Mouse (Mus musculus) lung, embryonic 16.5 days (tissue): ENCODE data around the gene Pnkp. TPM values are rescaled to one million over a fixed set of nuclear protein-coding genes. Genes with fewer than 3 reads are reported as not detected.

Experiments
- ATAC-seq: fragments of 200-750 bp; cut with Nextera tagmentation; 2 replicates; pipeline ENCODE4 v1.8.0; 2017; ENCODE audit warnings: low read depth, mild to moderate bottlenecking, moderate library complexity
- H3K27ac ChIP-seq: fragments of 300-500 bp; sonication (generic); 2 replicates; pipeline ENCODE4 v1.5.1; 2014; ENCODE audit warnings: mild to moderate bottlenecking, control low read depth, low read length
- H3K27me3 ChIP-seq: fragments of 300-500 bp; sonication (generic); 2 replicates; pipeline ENCODE4 v1.6.1; 2014; ENCODE audit warnings: low read depth, low read length, mixed read lengths; ENCODE audit not compliant: control insufficient read depth, insufficient read depth
- H3K36me3 ChIP-seq: fragments of 300-500 bp; sonication (generic); 2 replicates; pipeline ENCODE4 v1.6.1; 2014; ENCODE audit warnings: low read length; ENCODE audit not compliant: control insufficient read depth, insufficient read depth
- H3K4me1 ChIP-seq: fragments of 300-500 bp; sonication (generic); replicated peaks from 2 replicates; pipeline ENCODE4 v1.6.1; 2014; ENCODE audit warnings: low read length, mixed read lengths; ENCODE audit not compliant: control insufficient read depth, insufficient read depth
- H3K4me2 ChIP-seq: fragments of 300-500 bp; sonication (generic); 2 replicates; pipeline ENCODE4 v1.6.1; 2014; ENCODE audit warnings: low read depth, low read length, control low read depth
- H3K4me3 ChIP-seq: fragments of 300-500 bp; sonication (generic); 2 replicates; pipeline ENCODE4 v1.5.1; 2014; ENCODE audit warnings: mild to moderate bottlenecking, low read length, control low read depth
- H3K9ac ChIP-seq: fragments of 300-500 bp; sonication (generic); 2 replicates; pipeline ENCODE4 v1.6.1; 2014; ENCODE audit warnings: low read length, control low read depth
- H3K9me3 ChIP-seq: fragments of 300-500 bp; sonication (generic); 2 replicates; pipeline ENCODE4 v1.6.1; 2016; ENCODE audit warnings: low read length; ENCODE audit not compliant: control insufficient read depth
- WGBS: fragments of 180-500 bp; shearing (Covaris S2); extraction: QIAGEN DNeasy Blood & Tissue Kit; methylation state at CpG from one replicate; pipeline ENCODE4 v1.1.7; 2014; 5-methylcytosine and 5-hydroxymethylcytosine counted together
- polyA plus RNA-seq: library from polyadenylated mRNA; unstranded; fragments of >200 nt; fragmentation: Nextera tagmentation; extraction: Ambion mirVana; gene quantifications from 2 replicates; pipeline ENCODE4 v1.2.1, GENCODE M21; 2015

The Pnkp gene
- polyA plus RNA-seq, 1 experiment from 2014 or later: 38.0 TPM

GRCm38 (mm10) chr7:44849416-44850111, 7.4 kb upstream of the Pnkp start:
- H3K4me2 ChIP-seq: peak overlapping the region; percentile 69
- peaks cover 24% of the 10 kb centered on the region for H3K36me3 ChIP-seq
- H3K4me3 ChIP-seq: peak overlapping the region; percentile 86
- peaks cover 27% of the 10 kb centered on the region for H3K4me1 ChIP-seq
- ATAC-seq: peak; percentile 72
- H3K27ac ChIP-seq: peak overlapping the region; percentile 99
- WGBS: 0% methylated on average over 41 of the region's 41 CpGs
- no peaks in the 10 kb centered on the region for H3K9me3 ChIP-seq
- no peaks in the 10 kb centered on the region for H3K27me3 ChIP-seq
- H3K9ac ChIP-seq: peak overlapping the region; percentile 96

DNA sequence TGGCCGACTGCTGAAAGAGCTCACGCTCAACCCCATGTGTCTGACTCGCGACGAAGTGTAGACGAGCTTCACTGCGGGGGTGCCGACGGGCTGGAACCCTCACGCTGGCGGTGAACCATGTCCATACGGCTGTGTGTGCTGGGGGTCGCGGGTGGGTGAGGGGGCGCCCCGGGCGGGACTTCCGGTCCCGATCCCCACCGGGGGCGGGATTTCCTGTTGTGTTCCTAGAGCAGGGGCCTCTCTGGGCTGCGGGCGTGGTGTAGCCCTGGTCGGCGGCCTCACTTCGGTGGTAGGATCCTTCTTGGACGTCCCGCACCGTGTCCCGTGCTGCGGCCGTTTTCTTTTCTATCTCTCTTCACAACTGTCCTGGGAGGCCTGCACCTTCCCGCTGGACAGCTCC, 6.8 kb upstream of the Pnkp start:
- Histone ChIP-seq H3K36me3 (peaks cover 18% of the 10 kb centered on the region), H3K9ac (peak overlapping the region; percentile 96), H3K4me2 (peak overlapping the region; percentile 69), H3K4me3 (peak overlapping the region; percentile 86), H3K4me1 (peaks cover 32% of the 10 kb centered on the region), H3K9me3 (no peaks in the 10 kb centered on the region), H3K27me3 (no peaks in the 10 kb centered on the region), H3K27ac (peak overlapping the region; percentile 99)
- WGBS: 2% methylated on average over 31 of the region's 33 CpGs
- peak; percentile 37 for ATAC-seq

DNA sequence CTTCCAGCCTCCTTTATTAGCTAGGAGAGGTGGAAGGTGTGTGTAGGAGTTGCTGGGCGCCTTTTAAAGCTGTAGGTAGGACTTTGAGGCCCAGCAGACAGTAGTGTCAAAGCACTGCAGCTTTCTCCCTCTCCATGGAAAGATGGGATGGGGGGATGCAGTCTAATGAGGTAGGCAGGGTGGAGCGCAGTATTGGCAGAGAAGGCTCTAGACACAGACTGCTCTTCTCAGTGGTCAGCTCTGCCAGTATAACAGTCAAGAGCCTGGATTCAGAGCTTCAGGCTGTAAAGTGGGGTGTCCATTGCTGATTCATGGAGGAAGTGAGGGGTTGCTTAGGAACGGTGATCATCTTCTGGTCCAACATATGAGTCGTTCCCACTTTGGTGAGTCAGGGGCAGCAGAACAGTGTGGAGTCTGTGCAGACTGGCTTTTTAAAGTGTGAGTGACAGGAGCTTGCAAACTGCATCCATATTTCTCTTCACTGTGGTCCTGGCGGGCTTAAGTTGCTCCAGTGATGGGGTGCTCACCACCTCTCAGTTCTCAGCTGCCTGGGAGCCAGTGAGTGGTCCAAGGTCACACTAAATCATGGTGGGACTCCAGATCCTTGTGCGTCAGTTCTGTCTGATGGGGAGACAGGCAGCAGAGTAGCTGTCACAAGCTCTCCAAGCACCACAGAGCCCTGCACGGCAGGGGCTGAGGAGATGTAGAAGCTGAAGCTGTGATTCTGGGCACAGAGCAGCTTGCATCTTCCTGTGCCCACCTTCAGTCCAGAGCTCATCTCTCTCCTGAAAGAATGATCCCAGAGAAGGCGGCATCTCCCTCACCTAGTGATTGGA, 5.9 kb upstream of the Pnkp start:
- H3K27ac ChIP-seq: peak overlapping the region; percentile 99
- ATAC-seq: no peak
- peak overlapping the region; percentile 86 for H3K4me3 ChIP-seq
- H3K4me2 ChIP-seq: peak overlapping the region; percentile 69
- no peaks in the 10 kb centered on the region for H3K27me3 ChIP-seq
- 71% methylated on average over 8 of the region's 8 CpGs for WGBS
- H3K9me3 ChIP-seq: no peaks in the 10 kb centered on the region
- H3K4me1 ChIP-seq: peaks cover 35% of the 10 kb centered on the region
- H3K9ac ChIP-seq: peak overlapping the region; percentile 96
- peaks cover 11% of the 10 kb centered on the region for H3K36me3 ChIP-seq

DNA sequence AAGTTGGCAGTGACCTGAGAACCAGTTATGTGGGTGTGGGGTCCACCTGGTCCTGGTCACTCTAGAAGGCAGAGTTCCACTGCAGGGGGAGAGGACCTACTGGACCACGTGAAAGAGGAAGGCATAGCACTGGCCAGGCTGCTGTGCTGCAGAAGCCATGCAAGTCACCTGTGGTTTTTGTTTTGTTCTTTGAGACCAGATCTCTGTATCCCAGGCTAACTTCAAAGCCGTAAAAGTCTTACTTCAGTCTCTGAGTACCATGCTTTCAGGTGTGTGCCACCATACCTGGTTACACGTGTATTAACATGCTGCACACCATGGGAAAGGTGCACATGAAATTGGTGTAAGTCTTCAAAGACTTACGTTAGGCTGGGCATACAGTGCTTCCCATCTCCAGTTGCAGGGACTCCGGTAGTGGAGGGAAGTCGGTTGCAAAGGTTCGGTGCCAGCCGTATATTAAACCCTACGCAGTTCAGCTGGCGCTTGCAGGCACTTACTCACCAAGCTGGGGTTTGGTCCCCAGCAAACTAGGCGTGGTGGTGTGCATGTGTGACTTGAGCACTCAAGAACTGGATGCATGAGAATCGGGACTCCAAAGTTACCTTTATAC, 5.2 kb upstream of the Pnkp start:
- H3K4me3 ChIP-seq: no peak overlapping the region
- no peak overlapping the region for H3K4me2 ChIP-seq
- H3K9ac ChIP-seq: no peak overlapping the region

GRCm38 (mm10) chr7:44852259-44853027, 4.5 kb upstream of the Pnkp start:
- Histone ChIP-seq H3K4me2 (no peak overlapping the region), H3K27me3 (no peaks in the 10 kb centered on the region), H3K4me1 (peaks cover 40% of the 10 kb centered on the region), H3K9ac (no peak overlapping the region), H3K27ac (no peak overlapping the region), H3K36me3 (peaks cover 5% of the 10 kb centered on the region; the same call in 1 of the 2 replicates), H3K9me3 (no peaks in the 10 kb centered on the region), H3K4me3 (no peak overlapping the region)
- WGBS: 89% methylated on average over 30 of the region's 36 CpGs
- ATAC-seq: no peak

More for the DNA sequence above, 5.2 kb upstream of the Pnkp start:
- Histone ChIP-seq H3K9me3 (no peaks in the 10 kb centered on the region), H3K27me3 (no peaks in the 10 kb centered on the region), H3K27ac (no peak overlapping the region), H3K4me1 (peaks cover 41% of the 10 kb centered on the region), H3K36me3 (peaks cover 5% of the 10 kb centered on the region)
- WGBS: 88% methylated on average over 12 of the region's 12 CpGs
- no peak for ATAC-seq

GRCm38 (mm10) chr7:44853065-44853464, 3.9 kb upstream of the Pnkp start:
- 85% methylated on average over 2 of the region's 2 CpGs for WGBS
- no peak for ATAC-seq
- Histone ChIP-seq H3K9me3 (no peaks in the 10 kb centered on the region), H3K36me3 (peaks cover 5% of the 10 kb centered on the region; the same call in 1 of the 2 replicates), H3K4me2 (no peak overlapping the region), H3K4me1 (peaks cover 38% of the 10 kb centered on the region), H3K9ac (no peak overlapping the region; the same call in 1 of the 2 replicates), H3K4me3 (no peak overlapping the region), H3K27ac (no peak overlapping the region), H3K27me3 (no peaks in the 10 kb centered on the region)

DNA sequence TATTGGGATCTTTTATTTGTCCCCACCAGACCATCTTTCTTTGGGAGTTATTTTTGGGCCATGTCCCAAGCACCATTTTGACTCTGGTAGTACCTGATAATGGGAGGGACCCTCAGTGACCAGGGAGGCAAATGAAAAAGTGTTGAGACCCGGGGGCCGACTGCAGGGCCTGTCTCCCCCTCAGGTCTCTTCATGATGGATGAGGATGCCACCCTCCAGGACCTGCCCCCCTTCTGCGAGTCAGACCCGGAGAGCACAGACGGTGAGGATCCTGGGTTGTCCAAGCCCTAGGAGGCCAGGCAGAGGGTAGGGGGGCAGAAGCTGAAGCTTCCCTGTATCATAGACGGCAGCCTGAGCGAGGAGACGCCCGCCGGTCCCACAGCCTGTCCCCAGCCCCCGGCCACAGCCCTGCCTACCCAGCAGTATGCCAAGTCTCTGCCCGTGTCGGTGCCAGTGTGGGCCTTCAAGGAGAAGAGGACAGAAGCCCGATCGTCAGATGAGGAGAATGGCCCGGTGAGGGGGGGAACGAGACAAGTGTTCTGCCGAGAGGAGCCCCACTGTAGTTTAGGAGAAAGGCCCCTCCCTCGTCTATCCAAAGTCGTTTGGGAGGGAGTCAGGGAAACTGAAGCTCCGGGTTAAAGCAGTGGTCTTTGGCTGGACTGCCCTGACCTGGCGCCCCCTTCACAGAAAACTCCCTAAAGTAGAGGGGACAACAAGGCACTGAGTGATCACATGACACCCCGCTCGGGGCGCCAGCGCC, 3.2 kb upstream of the Pnkp start:
- Histone ChIP-seq H3K4me1 (peaks cover 42% of the 10 kb centered on the region), H3K4me2 (peak overlapping the region; percentile 87), H3K36me3 (peaks cover 5% of the 10 kb centered on the region; the same call in 1 of the 2 replicates), H3K9ac (peak overlapping the region; percentile 74), H3K4me3 (peak overlapping the region; percentile 59), H3K27me3 (no peaks in the 10 kb centered on the region), H3K27ac (peak overlapping the region; percentile 98), H3K9me3 (no peaks in the 10 kb centered on the region)
- ATAC-seq: no peak
- 20% methylated on average over 26 of the region's 26 CpGs for WGBS

DNA sequence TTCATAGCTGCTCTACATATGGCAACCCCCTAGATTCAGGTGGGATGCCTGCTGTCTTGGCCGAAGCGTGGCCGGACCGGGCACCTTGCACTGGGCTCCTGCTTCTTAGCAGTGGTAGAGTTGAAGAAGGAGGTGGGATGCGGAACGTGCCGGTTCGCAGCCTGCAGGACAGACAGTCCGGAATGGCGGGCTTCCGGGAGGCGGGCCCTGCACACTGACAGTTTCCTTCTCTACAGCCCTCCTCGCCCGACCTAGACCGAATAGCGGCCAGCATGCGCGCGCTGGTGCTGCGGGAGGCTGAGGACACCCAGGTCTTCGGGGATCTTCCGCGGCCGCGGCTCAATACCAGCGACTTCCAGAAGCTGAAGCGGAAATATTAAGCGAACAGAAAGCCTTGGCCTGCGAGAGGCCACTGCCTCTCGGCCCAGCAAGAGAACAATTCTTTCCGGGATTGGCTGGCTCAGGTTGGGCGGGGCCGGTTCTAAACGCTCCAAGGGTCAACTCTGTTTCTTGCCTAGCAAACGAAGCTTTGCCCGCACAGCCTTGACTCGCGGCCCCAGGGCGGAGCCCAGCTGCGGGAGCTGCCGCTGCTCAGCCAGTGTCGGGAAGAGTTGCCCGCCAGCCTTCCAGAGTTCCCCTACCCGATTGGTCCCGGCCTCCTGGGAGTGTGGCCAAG, 2.4 kb upstream of the Pnkp start:
- H3K9ac ChIP-seq: peak overlapping the region; percentile 74
- H3K9me3 ChIP-seq: no peaks in the 10 kb centered on the region
- peaks cover 42% of the 10 kb centered on the region for H3K4me1 ChIP-seq
- H3K36me3 ChIP-seq: peaks cover 5% of the 10 kb centered on the region; the same call in 1 of the 2 replicates
- ATAC-seq: peak; percentile 62
- under 1% methylated on average over 45 of the region's 45 CpGs for WGBS
- H3K27ac ChIP-seq: peak overlapping the region; percentile 98
- H3K4me3 ChIP-seq: peak overlapping the region; percentile 59
- H3K4me2 ChIP-seq: peak overlapping the region; percentile 87
- H3K27me3 ChIP-seq: no peaks in the 10 kb centered on the region
